Mouse (Mus musculus): ENCODE measurements around the gene Atrnl1.

Gene Atrnl1

DNA sequence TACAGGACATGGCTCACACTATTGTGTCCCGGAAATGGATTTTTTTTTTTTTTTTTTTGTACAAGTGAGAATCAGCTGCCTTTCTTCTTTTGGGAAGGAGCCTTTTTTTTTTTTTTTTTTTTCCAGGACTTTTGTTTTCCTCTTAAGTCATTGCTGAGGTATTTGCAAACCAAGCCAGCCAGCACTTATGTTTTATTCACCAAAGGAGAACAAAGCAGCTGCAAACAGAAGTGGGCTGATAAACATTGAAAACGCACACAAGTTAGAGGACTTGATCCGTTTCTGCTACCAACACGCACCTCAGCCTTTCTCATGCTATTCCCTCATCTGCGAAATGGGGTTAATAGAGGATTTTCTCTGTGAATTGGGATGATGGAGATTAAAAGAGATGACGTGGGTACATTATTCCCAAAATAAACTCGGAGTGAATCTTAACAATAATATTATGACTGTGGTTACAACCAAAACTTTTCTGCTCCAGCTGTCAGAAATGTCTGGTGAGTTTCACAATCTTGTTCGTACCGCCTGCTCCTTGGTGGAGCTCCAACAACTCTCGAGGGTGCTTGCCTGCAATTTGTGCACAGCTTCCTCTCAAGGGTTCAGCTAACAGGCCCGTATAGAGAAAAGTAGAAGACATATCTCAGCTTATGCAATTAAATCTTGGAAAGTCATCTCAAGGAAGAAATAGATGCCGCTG is 1.3 kb upstream of the Atrnl1 start:
- DNase-seq (ENCODE audit: low read depth, low spot score) = peak; percentile 84

DNA sequence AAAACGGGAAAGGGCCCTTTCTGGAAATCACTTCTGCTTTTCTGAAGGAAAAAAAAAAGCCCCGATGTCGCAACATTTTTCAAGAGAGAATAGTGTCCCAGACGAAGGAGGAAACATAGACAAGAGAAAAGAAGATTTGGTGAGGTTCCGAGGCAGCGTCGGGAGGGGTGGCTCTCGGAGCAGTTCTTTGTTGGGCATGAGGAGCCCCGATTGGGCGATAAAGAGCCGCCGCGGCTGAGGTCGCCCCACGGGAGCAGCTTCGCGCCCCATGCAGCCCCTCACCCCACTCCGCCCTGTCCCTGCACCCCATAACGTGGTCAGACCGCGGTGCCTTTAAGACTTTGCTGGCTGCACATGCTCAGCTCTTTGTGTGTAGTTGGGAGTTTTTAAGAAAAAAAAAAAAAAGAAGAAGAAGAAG is 767 bp upstream of the Atrnl1 start:
- no peak for DNase-seq (ENCODE audit: low read depth, low spot score)

DNA sequence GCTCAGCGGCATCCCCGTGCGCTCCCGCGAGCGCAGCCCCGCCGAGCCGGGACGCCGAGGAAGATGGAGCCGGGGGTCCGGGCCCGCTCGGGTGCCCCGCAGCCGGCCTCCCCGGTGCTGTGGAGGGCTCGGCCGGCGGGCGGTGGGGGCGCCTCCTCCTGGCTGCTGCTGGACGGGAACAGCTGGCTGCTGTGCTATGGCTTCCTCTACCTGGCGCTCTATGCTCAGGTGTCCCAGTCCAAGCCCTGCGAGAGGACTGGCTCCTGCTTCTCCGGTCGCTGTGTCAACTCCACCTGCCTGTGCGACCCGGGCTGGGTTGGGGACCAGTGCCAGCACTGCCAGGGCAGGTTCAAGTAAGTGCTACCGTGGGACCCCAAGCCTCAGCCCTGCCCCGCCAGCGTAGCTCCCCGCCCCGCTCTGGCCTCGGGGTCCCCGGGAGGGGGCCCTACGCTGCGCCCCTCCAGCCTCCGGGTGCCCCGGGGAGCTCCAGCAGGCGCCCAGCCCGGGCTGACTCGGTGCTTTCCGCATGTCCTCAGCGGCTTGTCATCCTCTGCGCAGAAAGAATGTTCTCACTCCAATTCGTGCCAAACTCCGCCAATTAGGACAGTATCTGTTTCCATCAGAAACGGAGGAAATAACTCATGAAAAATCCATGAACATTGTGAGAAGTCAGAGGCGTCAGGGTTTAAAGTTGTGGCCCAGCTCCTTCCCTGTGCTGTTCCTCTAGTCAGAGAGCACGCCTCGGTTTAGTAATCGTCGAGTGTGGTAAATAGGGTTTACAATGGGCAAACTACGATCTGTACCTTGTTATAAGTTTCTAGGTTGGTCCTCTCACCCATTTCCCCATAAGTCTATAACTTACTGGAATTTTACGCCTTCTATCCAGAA is 701 bp downstream of the Atrnl1 start:
- DNase-seq (ENCODE audit: low read depth, low spot score) = peak; percentile 63

DNA sequence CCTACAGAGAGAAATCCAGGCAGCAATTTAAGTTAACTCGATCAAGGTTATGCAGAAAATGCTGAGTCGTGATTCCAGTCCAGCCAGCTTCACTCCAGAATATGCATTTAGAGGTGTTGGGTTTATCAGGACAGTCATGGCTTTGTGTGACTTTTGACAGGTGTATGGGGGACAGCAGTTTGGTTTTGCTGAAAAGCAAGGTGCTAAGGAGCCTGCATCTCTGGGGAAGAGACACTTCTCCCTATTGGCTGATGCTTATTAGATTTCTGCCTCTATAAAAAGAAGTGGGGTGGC is 1.3 kb downstream of the Atrnl1 start:
- DNase-seq (ENCODE audit: low read depth, low spot score) = peak; percentile 57

DNA sequence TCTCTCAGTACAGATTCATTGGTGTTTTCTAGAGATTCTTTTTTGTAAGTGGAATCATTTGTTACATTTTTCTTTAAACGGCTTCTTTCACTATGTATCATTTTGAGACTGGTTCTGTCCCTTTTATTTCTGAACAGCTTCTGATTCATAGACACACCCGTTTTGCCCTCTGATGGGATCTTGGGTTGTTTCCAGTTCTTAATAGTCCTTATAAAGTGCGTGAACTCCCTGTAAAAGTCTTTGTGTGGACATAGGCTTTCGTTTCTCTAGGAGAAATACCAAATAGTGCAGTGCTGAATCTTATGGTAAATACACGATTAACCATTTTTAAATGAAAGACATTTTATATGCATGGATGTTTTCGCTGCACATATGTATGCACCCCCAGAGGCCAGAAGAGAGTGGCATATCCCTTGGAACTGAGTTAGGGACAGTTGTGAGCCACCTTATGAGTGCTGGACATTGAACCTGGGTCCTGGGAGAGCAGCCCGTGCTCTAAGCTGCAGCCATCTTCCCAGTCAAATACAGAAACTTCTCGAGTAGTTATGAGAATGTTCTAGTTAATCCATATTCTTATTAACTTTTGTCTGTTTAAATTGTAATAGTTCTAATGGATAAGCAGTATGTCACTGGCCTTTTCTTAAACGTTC is 5.3 kb downstream of the Atrnl1 start:
- peak; percentile 42 for DNase-seq (ENCODE audit: low read depth, low spot score)

DNA sequence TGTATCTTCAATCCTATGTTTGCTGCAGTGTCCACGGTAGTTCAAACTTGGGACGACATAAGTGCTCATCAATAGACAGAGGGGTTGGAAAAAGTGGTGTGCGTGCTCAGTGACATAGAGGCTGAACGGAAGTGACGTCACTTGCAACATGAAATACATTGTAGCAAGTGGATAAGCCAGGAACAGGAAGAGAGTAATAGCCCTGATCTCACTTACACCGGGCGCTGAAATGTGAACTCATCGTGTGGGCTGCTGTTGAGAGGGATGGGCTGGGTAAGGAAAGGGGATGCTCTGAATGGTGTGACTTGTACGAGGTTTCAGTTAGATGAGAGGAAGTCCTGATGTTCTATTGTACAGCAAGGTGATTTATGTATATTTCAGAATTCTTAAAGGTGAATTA is 8.3 kb downstream of the Atrnl1 start:
- DNase-seq (ENCODE audit: low read depth, low spot score) = no peak

DNA sequence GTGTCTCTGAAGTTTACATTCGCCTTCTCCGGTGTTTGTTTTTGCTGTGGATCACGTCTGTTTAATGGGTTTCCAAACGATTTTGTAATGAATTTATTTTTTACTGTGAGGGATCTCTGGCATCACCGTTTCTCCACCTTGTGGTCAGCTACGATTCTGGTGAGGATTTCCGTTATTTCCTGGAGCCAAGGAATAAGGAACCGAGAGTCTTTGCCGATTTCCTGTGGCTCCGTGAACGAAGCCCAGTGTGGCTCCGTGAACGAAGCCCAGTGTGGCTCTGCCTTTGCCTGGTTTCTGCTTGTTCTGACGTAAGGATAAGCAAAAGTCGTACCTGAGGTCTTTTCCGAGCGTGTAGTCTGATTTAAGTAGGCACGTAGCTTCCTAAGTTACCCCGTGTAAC is 11.0 kb downstream of the Atrnl1 start:
- DNase-seq (ENCODE audit: low read depth, low spot score) = no peak

DNA sequence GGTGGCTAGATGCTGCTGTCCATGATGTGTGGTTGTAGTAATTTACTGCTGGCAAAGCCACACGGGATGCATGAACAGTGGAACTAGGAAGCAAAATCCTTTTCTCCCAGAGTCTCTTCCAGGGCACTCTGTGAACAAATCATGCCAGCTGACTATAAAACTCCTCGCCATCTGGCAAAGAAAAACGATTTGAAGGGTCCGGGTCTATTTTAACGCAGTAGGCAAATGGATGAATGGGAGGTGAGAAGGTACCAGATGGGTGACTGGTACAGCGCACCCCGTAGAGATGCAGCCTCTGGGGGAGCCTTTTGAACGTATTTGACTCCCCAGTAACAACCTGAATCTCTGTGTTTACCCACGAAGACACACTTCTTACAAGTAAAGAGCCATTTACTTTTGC is 14.9 kb downstream of the Atrnl1 start:
- no peak for DNase-seq (ENCODE audit: low read depth, low spot score)

DNA sequence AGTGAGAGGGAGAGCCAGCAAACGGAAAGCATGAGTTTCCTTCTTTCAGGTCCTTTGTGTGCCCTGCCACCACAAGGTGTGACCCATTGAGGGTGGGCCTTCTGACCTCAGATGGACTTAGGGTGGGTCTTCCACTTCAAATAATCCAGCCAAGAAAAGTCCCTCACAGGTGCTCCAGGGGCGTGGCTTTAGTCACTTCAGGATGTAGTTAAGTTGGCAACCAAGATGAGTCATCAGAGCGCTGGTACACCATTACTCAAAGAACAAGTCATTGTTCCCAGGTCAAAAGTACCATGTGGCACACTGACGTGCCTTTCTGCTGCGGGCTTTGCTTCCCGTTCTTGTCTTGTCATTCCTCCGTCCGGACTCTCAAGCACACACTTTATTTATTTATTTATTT is 16.4 kb downstream of the Atrnl1 start:
- DNase-seq (ENCODE audit: low read depth, low spot score) = no peak

DNA sequence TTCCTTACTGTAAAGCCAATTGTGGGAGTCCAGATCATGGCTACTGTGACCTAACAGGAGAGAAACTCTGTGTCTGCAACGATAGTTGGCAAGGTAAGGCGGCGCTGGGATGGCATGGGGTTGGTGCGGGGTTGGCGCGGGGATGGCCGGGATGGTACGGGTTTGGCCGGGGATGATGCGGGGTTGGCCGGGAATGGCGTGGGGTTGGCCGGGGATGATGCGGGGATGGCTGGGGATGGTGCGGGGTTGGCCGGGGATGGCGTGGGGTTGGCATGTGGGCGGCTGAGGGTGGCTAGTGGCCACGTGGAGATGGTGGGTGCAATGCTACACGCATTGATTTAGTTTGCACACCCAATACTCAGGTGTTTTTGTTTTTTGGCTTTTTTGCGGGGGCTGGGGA is 31.7 kb downstream of the Atrnl1 start:
- DNase-seq (ENCODE audit: low read depth, low spot score) = no peak

DNA sequence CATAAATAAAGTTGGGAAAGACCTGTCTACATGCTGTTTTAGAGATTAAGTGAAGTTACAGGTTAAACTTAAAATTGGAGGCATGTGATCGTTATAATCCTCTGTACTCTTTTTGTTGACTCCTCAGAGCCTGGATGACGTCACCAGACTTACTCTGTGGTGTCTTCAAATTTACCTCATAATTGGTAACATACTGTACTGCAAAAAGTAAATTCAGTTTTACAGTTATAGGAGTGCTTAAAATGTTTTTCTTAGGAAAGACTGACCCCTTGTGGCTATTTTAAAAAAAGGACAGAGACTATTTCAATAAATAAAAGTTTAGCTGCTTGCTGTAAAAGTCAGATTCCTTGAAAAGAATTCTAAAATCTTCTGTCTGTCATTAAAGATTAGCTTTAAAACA is 32.1 kb downstream of the Atrnl1 start:
- peak; percentile 88 for DNase-seq (ENCODE audit: low read depth, low spot score)

DNA sequence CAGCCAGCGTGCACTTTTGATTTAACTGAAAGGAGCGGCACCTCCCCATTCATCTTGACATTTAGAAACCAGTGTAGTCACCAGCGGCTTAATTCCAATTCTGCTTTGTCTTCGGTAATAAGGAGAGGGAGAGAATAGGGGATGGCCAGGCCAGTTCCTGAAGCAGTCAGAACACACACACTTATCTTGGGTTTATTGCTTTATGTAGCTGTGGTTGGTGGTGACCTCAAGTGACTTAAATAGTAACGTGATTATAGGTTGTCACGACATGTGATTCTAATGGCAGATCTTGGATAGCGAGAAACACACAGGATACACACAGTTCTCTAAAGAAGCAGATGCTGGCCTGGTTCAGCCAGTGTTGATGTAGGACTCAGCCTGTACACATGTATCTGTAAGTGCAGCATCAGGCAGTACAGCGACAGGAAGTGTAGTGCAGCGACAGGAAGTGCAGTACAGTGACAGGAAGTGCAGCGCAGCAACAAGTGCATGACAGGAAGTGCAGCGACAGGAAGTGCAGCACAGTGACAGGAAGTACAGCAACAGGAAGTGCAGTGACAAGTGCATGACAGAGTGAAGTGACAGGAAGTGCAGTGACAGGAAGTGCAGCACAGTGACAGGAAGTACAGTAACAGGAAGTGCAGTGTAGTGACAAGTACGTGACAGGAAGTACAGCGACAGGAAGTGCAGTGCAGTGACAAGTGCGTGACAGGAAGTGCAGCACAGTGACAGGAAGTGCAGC is 37.5 kb downstream of the Atrnl1 start:
- no peak for DNase-seq (ENCODE audit: low read depth, low spot score)

DNA sequence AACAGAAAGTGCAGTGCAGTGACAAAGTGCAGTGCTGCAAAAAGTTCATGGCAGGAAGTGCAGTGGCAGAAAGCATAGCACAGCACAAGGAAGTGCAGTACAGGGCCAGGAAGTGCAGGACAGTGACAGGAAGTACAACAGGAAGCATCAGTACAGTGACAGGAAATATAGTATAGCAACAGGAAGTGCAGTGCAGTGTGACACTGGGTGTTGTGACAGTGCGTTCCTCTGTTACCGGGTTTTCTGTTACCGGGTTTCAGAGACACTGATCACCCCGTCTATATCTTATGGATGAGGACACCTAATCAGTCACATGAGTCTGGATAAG is 38.1 kb downstream of the Atrnl1 start:
- DNase-seq (ENCODE audit: low read depth, low spot score) = no peak

DNA sequence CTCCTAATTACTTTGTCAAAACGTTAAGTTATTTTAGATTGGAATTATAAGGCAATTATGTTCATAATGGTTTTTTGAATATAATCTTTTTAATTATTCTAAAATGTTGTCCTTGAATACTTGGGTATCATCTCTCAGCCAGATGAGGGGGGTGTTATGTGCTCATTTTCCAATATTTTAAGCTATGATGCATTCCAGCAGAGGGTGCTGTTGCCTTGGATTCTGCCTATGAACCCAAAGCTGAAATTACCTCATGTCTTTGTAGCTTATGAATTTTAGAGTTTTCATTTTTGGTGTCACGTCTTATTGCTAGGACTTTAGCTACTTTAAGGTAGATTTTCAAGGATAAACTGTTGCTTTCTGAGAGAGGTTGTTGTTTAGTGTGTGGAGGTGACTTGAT is 44.2 kb downstream of the Atrnl1 start:
- peak; percentile 86 for DNase-seq (ENCODE audit: low read depth, low spot score)

DNA sequence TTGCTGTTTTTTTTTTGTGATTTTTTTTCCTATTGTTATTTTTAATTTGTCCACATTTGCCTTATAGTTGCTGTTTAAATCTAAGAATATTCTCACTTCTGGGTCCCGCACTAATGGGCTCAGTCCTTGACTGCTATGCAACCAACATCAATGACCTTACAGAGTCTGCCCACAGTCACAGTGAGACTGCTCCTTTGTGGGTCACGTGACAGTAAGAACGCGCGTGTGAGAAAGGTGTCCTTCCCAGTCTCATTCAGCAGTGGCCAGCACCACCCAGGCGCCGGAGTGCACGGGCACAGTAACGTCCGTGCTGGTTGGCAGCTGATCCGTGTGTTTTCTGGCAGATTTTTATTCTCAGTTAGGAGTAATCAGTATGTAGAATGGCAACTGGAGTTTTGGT is 44.7 kb downstream of the Atrnl1 start:
- no peak for DNase-seq (ENCODE audit: low read depth, low spot score)

DNA sequence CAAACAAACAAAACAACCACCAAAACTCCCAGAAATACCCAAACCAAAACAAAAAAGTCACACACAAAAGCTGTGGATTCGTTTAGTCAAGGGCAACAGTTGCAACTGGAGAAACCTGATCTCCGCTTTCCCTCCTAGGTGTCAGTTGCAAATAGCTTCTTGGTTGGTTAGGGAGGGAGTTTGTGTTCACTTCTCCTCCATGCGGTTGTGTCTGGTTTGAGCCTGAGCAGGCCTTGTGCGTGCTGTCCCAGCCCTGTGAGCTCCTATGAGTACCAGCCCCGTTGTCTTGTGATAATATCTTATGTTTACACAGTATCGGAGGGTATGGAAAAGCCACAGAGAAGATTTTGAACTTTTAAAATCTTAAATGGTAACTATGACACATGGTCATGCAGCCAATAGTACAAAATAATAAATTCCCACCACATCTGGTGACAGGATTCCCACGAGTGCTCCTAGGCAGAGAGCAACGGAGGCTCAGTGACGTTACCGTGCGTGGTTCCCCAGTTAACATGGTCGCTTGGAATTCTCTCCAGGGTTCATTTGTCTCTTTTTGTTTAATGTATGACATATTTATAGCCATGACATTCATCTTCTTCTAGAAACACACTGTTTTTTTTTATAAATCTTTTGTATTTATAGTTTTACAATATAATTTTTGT is 46.7 kb downstream of the Atrnl1 start:
- no peak for DNase-seq (ENCODE audit: low read depth, low spot score)

DNA sequence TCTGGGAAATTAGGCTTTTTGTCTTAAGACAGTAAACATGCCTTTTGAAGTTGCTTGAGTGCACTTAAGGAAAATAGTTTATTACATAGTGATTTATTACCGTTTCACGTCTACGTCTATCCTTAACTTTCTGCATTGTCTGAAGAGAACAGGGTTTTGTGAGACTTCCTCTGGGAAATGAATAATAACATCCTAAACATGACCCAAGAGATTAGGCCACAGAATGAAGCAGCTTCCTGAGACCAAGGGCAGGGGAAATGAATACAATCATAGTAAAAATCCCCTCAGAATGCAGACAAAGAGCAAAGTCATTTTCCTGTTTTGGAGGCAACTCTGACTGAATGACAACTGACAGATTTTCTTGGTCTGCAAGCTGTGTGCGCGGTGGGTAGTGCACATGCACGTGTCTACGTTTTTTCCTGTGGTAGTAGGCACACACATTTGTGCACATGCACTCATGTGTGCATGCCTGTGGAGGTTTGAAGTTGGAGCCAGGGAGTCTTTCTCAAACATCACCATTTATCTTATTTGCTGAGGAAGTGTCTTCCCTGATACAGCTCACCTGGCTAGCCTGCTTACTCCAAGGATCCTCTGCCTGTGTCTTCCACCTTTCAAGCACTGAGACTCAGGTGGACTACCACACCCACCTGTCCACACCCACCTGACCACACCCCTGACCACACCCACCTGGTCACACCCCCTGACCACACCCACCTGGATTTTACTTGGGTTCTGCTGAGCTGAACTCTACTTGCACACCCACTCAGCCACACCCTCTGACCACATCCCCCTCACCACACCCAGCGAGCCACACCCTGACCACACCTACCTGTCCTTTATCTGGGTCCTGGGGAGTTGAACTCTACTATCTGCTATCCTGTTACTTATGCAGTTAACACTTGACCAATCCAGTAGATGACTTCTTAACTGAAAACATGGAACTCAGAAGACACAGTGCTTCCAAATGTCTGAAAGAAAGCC is 47.6 kb downstream of the Atrnl1 start:
- DNase-seq (ENCODE audit: low read depth, low spot score) = no peak

DNA sequence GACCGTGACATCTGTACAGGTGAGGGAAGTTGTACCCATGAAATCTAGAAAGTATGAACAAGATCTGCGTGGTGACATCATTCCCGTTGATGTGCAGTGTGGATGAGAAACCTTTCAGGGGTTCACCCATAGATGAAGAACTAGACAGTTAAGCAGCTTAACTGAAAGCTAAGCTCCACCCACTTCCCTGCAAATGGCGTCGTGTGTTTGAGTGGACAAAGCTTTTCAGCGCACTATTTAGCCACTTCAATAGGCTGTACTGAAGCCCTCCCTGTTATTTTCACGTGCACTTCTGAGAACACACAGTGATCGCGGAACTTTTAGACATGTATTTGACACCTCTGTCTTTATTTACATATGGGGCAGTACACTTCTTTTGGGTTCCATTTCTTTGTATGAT is 56.2 kb downstream of the Atrnl1 start:
- no peak for DNase-seq (ENCODE audit: low read depth, low spot score)

DNA sequence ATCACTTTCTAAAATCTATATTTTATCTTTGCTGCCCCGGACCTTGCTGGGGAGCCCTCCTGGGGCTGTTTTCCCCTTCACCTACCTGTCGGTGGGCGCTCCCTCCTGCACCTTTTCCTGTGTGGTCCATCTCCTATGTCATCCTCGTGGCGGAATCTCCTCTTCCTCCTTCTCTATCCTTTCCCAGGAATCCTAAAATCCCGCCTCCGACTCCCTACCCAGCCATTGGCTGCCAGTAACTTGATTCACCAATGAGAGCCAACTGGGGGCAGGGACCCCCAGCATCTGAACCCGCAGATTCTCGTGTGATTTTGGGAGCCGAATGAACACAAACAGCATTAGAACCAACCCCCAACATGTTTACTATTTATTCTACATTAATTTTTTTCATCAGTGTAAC is 57.1 kb downstream of the Atrnl1 start:
- DNase-seq (ENCODE audit: low read depth, low spot score) = no peak

DNA sequence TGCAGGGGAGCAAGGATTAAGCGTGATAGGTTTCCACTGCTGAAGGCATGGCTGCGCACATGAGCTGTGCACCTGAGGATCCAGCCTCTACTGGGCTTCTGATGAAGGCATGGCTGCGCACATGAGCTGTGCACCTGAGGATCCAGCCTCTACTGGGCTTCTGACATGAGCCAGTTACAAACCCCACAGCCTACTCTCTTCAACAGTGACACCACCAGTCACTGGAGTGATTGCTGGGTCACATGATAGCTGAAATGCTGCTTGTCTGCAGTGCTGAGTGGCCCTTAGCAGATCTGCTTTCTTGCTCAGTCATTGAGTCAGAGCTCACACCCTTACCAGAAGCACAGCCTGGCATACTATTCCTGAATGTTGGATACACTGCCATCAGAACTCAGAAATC is 68.6 kb downstream of the Atrnl1 start:
- no peak for DNase-seq (ENCODE audit: low read depth, low spot score)

DNA sequence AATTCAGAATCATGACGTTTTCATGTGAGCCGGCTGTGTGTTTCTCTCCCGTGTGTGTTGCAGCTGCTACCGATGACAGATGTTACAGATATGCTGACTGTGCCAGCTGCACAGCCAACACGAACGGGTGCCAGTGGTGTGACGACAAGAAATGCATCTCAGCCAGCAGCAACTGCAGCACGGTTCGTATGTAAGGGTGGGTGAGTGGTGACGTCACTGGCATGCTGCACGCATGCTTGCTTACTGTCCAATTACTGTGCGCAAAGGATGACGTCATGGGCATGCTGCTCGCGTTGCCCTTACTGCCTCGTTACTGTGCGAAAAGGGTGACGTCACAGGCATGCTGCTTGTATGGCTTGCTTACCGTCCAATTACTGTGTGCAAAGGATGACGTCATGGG is 75.8 kb downstream of the Atrnl1 start:
- DNase-seq (ENCODE audit: low read depth, low spot score) = no peak

All from 3T3-L1 (cell line).